Mouse (Mus musculus) neural tube, embryonic 13.5 days (tissue): Measurements from ENCODE around the gene Tnr. TPM values are rescaled to one million over a fixed set of nuclear protein-coding genes. Genes with fewer than 3 reads are reported as not detected.
"Not testable (repeated sequence)": the region's sequence is repeated elsewhere in the genome, so short reads cannot be mapped to it uniquely, and the experiment has no call there.

Experiments used
- ATAC-seq: fragments of 200-750 bp; cut with Nextera tagmentation; 2 replicates; pipeline ENCODE4 v1.8.0; 2017; ENCODE audit warnings: low read depth, mild to moderate bottlenecking, moderate TSS enrichment, moderate library complexity
- H3K27ac ChIP-seq: fragments of 300-500 bp; sonication (generic); replicated peaks from 2 replicates; pipeline ENCODE4 v1.5.1; 2015; ENCODE audit warnings: moderate library complexity, mild to moderate bottlenecking, inconsistent platforms
- H3K27me3 ChIP-seq: fragments of 300-500 bp; sonication (generic); 2 replicates; pipeline ENCODE4 v1.6.1; 2015; ENCODE audit warnings: mild to moderate bottlenecking, inconsistent platforms
- H3K36me3 ChIP-seq: fragments of 300-500 bp; sonication (generic); 2 replicates; pipeline ENCODE4 v1.6.1; 2015; ENCODE audit warnings: mild to moderate bottlenecking, inconsistent platforms
- H3K4me1 ChIP-seq: fragments of 300-500 bp; sonication (generic); replicated peaks from 2 replicates; pipeline ENCODE4 v1.6.1; 2015; ENCODE audit warnings: inconsistent platforms
- H3K4me2 ChIP-seq: fragments of 300-500 bp; sonication (generic); 2 replicates; pipeline ENCODE4 v1.6.1; 2015; ENCODE audit warnings: inconsistent platforms, mild to moderate bottlenecking, moderate library complexity
- H3K4me3 ChIP-seq: fragments of 300-500 bp; sonication (generic); 2 replicates; pipeline ENCODE4 v1.5.1; 2015; ENCODE audit warnings: mild to moderate bottlenecking, inconsistent platforms
- H3K9ac ChIP-seq: fragments of 300-500 bp; sonication (generic); 2 replicates; pipeline ENCODE4 v1.6.1; 2015; ENCODE audit warnings: moderate library complexity, mild to moderate bottlenecking, inconsistent platforms
- H3K9me3 ChIP-seq: fragments of 300-500 bp; sonication (generic); 2 replicates; pipeline ENCODE4 v1.6.1; 2016; ENCODE audit warnings: inconsistent platforms
- WGBS: fragments of 180-500 bp; shearing (Covaris S2); methylation state at CpG from one replicate; pipeline ENCODE4 v1.1.7; 2015; 5-methylcytosine and 5-hydroxymethylcytosine counted together
- polyA plus RNA-seq: library from polyadenylated mRNA; unstranded; fragments of >200 nt; fragmentation: Nextera tagmentation; extraction: Ambion mirVana; gene quantifications from 2 replicates; pipeline ENCODE4 v1.2.1, GENCODE M21; 2015

The Tnr gene
- polyA plus RNA-seq, 1 experiment from 2014 or later = 2.4 TPM

GRCm38 (mm10) chr1:159963351-159963750, 439.8 kb downstream of the Tnr start:
- no peaks in the 10 kb centered on the region for H3K9me3 ChIP-seq
- H3K27me3 ChIP-seq = no peaks in the 10 kb centered on the region
- H3K9ac ChIP-seq = no peak overlapping the region
- no peaks in the 10 kb centered on the region for H3K36me3 ChIP-seq
- H3K4me1 ChIP-seq = no peaks in the 10 kb centered on the region
- H3K4me2 ChIP-seq = no peak overlapping the region
- no peak overlapping the region for H3K4me3 ChIP-seq
- 88% methylated on average over 4 of the region's 4 CpGs for WGBS
- H3K27ac ChIP-seq = no peak overlapping the region
- ATAC-seq = no peak

- ATAC-seq, H3K27ac ChIP-seq, H3K36me3 ChIP-seq, H3K9ac ChIP-seq, H3K9me3 ChIP-seq, H3K27me3 ChIP-seq, H3K4me1 ChIP-seq, H3K4me2 ChIP-seq, H3K4me3 ChIP-seq: not testable (repeated sequence)
Observed at GRCm38 (mm10) chr1:159966286-159966685, 442.7 kb downstream of the Tnr start.

GRCm38 (mm10) chr1:159968395-159968794, 444.8 kb downstream of the Tnr start:
- no peak overlapping the region for H3K4me3 ChIP-seq
- H3K9me3 ChIP-seq = no peaks in the 10 kb centered on the region
- no peak overlapping the region for H3K27ac ChIP-seq
- no peak overlapping the region for H3K9ac ChIP-seq
- no peak overlapping the region for H3K4me2 ChIP-seq
- H3K36me3 ChIP-seq = no peaks in the 10 kb centered on the region
- no peaks in the 10 kb centered on the region for H3K27me3 ChIP-seq
- ATAC-seq = no peak
- no peaks in the 10 kb centered on the region for H3K4me1 ChIP-seq

GRCm38 (mm10) chr1:159977786-159978185, 454.2 kb downstream of the Tnr start:
- Histone ChIP-seq H3K9ac (no peak overlapping the region), H3K4me3 (no peak overlapping the region), H3K36me3 (no peaks in the 10 kb centered on the region), H3K9me3 (no peaks in the 10 kb centered on the region), H3K4me1 (no peaks in the 10 kb centered on the region), H3K4me2 (no peak overlapping the region), H3K27me3 (no peaks in the 10 kb centered on the region), H3K27ac (no peak overlapping the region)
- ATAC-seq = no peak
- 60% methylated on average over 2 of the region's 2 CpGs for WGBS

- WGBS = 73% methylated on average over 2 of the region's 2 CpGs
- ATAC-seq = no peak
- H3K36me3 ChIP-seq = no peaks in the 10 kb centered on the region
- H3K9ac ChIP-seq = no peak overlapping the region
- no peak overlapping the region for H3K27ac ChIP-seq
- H3K9me3 ChIP-seq = no peaks in the 10 kb centered on the region
- no peak overlapping the region for H3K4me3 ChIP-seq
- no peak overlapping the region for H3K4me2 ChIP-seq
- no peaks in the 10 kb centered on the region for H3K4me1 ChIP-seq
- no peaks in the 10 kb centered on the region for H3K27me3 ChIP-seq
Observed at GRCm38 (mm10) chr1:159979096-159979495, 455.5 kb downstream of the Tnr start.

- Histone ChIP-seq H3K4me3 (no peak overlapping the region), H3K9ac (no peak overlapping the region), H3K27me3 (no peaks in the 10 kb centered on the region), H3K9me3 (no peaks in the 10 kb centered on the region), H3K4me1 (no peaks in the 10 kb centered on the region), H3K27ac (no peak overlapping the region), H3K36me3 (no peaks in the 10 kb centered on the region), H3K4me2 (no peak overlapping the region)
- no peak for ATAC-seq
- WGBS = 90% methylated on average over 1 of the region's 1 CpGs
Observed at GRCm38 (mm10) chr1:159980355-159980754, 456.8 kb downstream of the Tnr start.
